Mouse (Mus musculus): ENCODE results near the gene Itsn2.
"Not testable (repeated sequence)": the region's sequence is repeated elsewhere in the genome, so short reads cannot be mapped to it uniquely, and the experiment has no call there.

Gene Itsn2

GRCm38 (mm10) chr12:4592541-4593165, at the start of gene Itsn2, which contains the start of gene Gm3625:
TSS of gene Itsn2 (plus strand) at chr12:4592638.
TSS of gene Gm3625 (minus strand) at chr12:4592927.
- no peak for DNase-seq (ENCODE audit: low spot score)

GRCm38 (mm10) chr12:4544400-4544919, 48.0 kb upstream of the Itsn2 start:
- DNase-seq (ENCODE audit: low spot score): no peak

DNA sequence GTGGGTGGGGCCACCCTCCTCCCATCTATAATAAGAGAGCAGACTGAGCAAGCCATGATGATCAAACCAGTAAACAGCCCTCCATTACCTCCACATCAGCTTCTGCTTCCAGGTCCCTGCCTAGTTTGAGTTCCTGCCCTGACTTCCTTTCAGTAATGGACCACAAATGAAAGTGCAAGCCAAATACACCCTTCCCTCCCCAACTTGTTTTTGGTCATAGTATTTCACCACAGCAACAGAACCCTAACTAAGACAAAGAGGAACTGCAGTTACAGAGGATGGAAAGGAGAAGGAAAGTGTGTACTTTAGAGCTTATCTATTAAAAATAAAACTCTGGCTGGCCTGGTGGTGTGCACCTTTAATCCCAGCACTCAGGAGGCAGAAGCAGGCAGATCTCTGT, 47.0 kb upstream of the Itsn2 start:
- DNase-seq (ENCODE audit: low spot score): no peak

DNA sequence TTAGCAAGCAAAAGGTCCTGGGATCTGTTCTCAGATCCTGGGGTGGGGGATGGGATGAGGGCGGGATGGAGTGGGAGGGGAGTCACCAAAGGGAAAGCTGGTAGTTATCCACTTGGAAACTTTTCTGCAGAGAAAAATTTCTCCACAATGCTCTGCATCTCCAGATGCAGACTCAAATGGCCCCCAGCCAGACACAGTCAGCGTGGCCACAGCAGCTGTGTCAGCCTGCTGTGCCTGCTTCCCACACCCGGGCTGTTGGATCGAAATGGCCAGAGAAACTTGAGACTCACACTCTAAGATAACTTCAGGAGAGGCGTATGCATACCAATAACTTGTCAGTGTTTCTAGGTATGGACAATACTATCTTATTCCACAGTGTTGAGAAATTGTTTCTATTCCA, 45.9 kb upstream of the Itsn2 start:
- DNase-seq (ENCODE audit: low spot score): no peak

DNA sequence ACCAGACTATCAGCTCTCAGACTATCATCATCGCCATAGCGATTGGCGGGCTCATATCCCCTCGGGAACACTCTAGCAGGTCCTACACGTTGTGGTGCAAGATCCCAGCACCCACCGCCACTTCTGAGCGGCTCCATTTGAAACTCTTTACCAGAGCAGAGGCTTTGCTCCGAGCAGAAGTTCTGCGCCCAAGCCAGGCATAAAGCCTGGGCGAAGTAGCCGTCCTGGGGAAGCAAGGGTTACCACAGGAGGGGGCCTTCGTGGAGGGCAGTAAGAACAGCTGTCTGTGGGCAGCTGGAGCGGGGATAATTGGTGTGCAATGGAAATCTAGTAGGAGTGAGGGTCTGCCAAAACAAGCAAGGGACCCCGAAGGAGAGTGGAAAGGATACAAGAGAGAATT, 44.9 kb upstream of the Itsn2 start:
- no peak for DNase-seq (ENCODE audit: low spot score)

DNA sequence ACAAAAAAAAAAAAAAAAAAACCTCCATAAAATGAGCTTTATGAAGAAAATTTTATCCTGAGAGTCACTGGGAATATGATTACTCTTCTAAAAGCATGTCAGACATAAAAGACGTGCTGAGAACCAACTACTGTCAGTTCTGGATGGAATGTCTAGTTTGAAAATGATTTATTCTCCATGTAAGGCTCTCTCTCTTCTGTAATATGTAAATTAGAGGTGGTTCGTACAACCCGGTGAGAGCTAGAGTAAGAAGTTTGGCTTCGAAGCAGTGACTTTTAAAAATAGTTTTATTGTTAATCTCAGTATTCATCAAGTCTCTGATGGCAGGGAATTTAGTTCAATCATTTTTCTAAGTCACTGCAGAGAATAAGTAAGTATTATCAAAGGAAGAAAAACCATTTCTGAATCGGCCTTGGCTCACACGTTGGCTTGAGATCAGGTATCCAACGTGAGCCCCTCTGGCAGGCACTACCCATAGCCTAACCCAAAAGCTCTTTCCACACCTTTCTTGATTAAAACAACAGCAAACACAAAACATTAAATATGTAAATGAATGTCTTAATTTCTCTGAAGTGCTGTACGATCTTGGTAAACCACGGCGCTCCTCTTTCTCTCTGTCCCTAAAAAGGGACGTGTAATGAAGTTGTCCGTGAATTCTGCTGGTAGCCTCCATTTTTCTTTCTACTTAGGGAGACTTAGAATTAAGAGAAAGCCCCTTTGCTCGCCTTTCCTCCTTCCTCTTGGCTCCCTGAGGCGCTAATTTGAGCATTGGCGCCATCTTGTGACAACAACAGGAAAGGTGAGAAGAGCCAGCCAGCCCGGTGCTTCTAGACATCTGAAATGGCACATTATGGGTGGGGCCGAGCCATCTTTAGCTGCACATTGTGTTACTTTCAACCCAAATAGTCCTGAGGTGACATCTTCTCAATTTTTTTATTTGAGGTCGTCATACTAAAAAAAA, 44.1 kb upstream of the Itsn2 start:
- DNase-seq (ENCODE audit: low spot score): no peak

DNA sequence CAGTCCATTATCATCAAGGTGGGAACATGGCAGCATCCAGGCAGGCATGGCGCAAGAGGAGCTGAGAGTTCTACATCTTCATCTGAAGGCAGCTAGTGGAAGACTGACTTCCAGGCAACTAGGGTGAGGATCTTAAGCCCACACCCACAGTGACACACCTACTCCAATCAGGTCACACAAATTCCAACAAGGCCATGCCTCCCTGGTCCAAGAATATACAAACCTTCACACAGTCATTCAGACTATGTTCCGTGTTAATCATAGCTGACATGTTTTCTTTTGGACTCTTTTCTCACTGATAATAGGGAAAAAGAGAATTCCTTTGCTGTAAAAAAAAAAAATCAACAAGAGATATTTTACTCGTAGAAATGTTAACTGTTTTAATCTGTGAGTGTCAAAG, 38.7 kb upstream of the Itsn2 start:
- not testable (repeated sequence) for DNase-seq (ENCODE audit: low spot score)

- DNase-seq (ENCODE audit: low spot score): no peak
Measured at GRCm38 (mm10) chr12:4555451-4555850, 37.0 kb upstream of the Itsn2 start.

DNA sequence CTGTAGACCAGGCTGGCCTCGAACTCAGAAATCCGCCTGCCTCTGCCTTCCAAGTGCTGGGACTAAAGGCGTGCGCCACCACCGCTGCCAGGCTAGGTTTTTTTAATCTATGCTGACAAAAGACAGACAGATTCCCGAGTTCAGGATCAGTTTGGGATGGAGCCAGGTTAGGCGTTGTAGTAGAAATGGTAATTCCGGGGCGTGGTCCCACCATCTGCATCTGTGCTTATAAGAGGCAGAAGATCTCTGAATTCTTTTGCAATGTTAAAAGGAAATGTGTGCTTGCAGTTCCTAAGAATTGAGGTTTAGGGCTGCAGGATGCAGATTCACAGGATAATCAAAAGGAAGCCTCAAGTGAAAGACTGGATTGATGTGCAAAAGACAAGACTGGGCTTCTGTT, 35.5 kb upstream of the Itsn2 start:
- no peak for DNase-seq (ENCODE audit: low spot score)

DNA sequence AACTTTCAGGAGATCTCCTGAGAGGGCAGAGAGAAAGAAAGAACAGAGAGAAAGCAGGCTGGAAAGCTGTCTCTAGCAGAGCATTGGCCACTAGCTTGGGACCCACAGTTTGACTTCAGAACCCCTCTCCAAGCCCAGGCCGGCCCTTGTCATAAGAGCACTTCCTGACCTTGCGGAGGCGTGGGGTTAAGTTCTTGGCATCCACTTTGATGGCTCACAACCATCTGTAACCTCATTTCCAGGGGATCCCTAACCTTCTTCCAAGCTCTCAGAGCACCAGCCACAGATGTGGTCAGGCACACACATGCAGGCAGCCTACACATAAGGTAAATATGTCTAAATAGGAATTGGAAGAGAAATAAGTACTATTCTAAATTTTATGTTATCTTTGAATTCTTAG, 35.0 kb upstream of the Itsn2 start:
- DNase-seq (ENCODE audit: low spot score): no peak

GRCm38 (mm10) chr12:4558013-4558412, 34.4 kb upstream of the Itsn2 start:
- no peak for DNase-seq (ENCODE audit: low spot score)

DNA sequence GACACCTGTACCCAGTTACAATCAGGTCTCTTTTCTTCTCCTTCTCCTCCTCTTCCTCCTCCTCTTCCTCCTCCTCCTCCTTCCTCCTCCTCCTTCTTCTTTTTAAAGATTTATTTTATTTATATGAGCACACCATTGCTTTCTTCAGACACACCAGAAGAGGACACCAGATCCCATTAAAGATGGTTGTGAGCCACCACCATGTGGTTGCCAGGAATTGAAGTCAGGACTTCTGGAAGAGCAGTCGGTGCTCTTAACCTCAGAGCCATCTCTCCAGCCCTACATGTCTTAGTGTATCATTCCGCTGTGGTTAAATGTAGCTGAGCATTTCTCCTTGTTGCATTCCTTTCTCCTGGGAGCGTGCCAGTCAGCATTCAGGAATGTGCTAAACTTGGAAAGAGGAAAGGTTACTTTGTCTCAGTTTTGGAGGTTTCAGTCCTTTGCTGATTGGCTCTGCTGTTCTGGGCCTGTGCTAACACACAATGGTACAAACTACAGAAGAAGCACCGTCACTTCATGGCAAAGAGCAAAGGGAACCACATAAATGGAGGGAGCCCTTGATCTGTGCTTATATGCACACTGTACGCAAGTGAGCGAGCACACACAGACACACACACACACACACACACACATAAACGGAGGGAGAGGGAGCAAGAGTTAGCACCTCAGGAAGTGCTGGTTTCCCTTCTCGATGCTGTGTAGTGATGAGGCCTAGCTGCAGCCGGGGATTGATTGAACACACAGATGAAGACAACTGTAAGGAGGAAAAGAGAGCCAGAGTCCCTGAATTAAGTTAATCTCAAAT, 33.8 kb upstream of the Itsn2 start:
- DNase-seq (ENCODE audit: low spot score): no peak

DNA sequence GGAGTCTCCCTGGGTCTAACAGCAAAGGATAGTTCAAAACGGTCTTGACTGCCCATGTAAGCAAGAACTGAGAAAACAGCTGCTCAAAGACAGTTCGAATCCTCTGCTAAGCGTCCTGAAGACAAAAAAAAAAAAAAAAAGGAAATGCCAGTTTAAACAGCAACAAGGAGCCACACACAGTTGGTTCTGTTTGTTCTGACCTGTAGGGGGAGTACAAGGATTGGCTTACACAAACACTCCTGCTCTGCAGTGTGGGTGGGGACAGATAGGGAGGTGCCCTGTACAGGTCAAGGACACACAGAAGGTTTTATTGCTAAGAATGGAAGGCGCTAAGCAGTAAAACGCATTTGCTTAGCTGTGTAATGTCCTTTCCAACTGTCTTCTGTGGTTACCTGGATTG, 20.6 kb upstream of the Itsn2 start:
- DNase-seq (ENCODE audit: low spot score): no peak

DNA sequence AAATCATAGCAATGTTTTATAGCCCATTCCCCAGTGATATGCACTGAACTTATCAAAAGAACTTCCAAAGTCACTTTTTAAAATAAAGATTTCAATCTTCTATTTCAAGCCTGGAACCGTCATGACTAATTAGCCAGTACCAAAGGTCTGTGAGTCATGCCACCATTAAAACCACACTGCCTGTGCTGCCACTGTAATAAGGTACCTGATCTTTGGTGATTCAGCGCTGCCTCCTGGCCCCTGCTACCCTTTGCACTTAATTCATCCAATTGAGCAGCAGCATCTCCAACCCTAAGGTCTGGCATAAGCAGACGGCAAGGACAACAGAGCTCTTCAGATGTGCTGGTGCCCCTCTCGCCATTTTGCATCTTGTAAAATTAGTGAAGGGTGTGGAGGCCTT, 18.4 kb upstream of the Itsn2 start:
- DNase-seq (ENCODE audit: low spot score): no peak

DNA sequence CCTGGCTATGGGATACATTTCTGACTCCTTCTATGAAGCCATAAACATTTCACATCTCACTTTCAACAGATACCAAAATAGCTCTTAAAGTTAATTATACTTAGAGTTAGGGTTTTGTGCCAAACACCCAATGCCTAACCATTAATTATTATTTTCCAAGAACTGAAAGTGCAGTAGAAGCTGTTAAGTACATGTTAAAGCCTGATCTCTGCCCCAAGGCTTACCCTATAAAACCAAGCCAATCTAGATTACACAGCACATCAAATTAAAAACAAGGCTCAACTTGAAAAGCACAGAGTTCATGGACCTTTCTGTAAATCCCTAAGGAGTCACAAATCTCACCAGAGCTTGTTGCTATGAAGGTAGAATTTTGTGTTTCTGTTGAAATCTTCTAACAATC, 10.1 kb upstream of the Itsn2 start:
- no peak for DNase-seq (ENCODE audit: low spot score)

DNA sequence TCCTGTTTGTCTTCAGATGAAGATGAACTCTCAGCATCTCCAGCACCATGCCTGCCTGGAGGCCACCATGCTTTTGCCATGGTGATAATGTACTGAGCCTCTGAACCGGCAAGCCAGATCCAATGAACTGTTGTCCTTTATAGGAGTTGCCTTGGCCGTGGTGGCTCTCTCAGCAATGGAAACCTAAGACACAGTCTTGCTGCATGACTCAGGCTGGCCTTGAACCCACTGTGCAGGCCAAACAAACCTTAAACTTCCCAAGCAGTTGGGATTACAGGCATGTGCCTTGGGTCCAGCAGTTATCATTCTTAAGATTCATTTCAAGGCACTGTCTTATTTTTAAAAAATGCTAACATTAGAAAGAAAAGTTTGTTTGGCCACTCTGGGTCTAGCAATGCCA, 4.6 kb upstream of the Itsn2 start:
- no peak for DNase-seq (ENCODE audit: low spot score)

DNA sequence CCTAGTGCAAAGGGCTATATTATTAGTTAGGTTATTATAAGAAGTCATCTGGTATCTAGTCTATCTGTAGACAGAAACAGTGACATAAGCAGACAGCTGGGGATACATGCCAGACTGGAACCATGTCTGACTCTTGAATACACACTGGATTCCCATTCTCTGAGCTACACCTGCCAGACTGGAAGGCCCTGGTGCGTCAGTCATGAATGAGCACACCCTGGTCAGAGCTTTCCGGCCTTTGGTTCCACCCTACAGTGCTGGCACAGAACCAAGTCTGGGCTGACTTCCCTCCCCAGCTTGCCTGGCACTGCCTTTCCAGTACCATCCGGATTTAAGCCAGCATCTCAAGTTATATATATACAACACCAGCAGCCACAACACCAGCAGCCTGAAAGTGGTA, 3.8 kb upstream of the Itsn2 start:
- peak; percentile 16 for DNase-seq (ENCODE audit: low spot score)

- DNase-seq (ENCODE audit: low spot score): no peak
Measured at GRCm38 (mm10) chr12:4592025-4592424, 413 bp upstream of the Itsn2 start.

- peak; percentile 17 for DNase-seq (ENCODE audit: low spot score)
Measured at GRCm38 (mm10) chr12:4593166-4593929, 910 bp downstream of the Itsn2 start.

GRCm38 (mm10) chr12:4593930-4594391, 1.5 kb downstream of the Itsn2 start:
- DNase-seq (ENCODE audit: low spot score): no peak

GRCm38 (mm10) chr12:4595055-4595454, 2.6 kb downstream of the Itsn2 start:
- DNase-seq (ENCODE audit: low spot score): no peak

Measured in urinary bladder, postnatal 10 days (tissue).